Mouse (Mus musculus): ENCODE measurements around the gene Ccdc117. TPM values are rescaled to one million over a fixed set of nuclear protein-coding genes. Genes with fewer than 3 reads are reported as not detected.
"Not testable (repeated sequence)": the region's sequence is repeated elsewhere in the genome, so short reads cannot be mapped to it uniquely, and the experiment has no call there.

The Ccdc117 gene
- polyA plus RNA-seq, 1 experiment from 2014 or later: 13.3 TPM

DNA sequence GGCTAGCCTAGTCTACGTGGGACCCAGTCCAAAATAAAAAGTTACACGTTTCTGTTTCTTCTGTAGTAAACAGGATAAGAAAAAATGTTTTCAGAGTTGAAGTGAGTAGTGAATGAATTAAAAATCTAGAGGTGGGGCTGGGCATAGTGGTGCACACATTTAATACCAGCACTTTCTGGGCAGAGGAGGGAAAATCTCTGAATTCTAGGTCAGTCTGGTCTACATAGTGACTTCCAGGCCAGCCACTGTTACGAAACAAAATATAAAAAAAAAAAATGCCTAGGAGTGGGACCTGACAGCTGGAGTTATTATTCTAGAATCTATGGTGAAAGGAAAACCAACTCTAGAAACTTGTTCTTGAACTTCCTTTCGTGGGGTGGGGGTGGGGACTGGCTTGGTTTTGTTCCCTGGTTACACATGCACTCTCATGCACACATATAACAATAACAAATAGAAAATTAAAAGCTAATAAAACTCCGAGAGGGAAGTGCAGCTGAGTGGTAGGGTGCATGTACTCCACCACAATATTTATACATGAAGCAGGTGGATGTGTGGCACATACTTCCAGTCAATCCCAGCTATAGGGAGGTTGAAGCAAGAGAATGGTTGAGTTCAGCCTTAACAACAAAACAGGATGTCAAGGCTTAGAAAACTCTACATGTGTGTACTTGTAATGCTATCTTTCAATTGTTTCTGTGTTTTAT, 647 bp upstream of the Ccdc117 start:
- ATAC-seq (ENCODE audit: insufficient read depth, low FRiP score): 0 out of 2 replicates have a peak, but pooled peaks have one; percentile 2
- H3K9ac ChIP-seq (ENCODE audit: low read length): no peak overlapping the region; the same call in 1 of the 2 replicates

DNA sequence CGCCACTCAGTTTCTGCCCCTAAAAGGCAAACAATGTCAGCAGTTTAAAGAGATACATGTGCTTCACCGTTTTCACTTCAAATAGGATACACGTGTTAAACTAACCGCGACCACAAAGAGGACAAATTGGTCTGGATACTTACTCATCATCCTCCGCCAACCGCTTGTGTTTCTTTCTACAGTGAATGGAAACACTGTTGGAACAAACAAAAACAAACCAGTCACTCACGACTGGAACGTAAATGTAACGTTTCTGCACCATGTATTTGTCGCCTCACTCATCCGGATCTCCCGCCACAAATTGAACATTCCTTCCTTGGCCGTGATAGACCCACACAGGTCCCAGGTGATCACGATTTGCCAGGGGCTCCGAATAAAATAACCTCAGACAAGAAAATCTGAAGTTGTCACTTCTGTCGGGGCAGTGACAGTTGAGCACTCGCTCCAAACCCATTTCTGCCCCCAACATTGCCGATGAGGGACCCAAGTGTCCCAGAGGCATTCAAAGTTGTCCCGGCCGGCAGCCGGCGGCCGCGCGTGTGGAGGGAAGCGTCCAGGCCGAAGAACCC, 673 bp downstream of the Ccdc117 start:
- peak overlapping the region; percentile 90 for H3K4me3 ChIP-seq (replicated peaks; ENCODE audit: low read length)
- H3K27me3 ChIP-seq (ENCODE audit: control insufficient read depth, insufficient read depth, low read length): no peaks in the 10 kb centered on the region
- H3K36me3 ChIP-seq (ENCODE audit: control insufficient read depth, insufficient read depth, low read length): peaks cover 10% of the 10 kb centered on the region
- H3K27ac ChIP-seq (ENCODE audit: low read length): peak overlapping the region; percentile 63
- H3K9ac ChIP-seq (ENCODE audit: low read length): peak overlapping the region; percentile 96
- peak overlapping the region; percentile 80 for H3K4me2 ChIP-seq (ENCODE audit: low read depth, low read length)
- ATAC-seq (ENCODE audit: insufficient read depth, low FRiP score): no peak
- WGBS: under 1% methylated on average over 28 of the region's 28 CpGs
- H3K9me3 ChIP-seq (replicated peaks; ENCODE audit: control insufficient read depth, low read length): no peaks in the 10 kb centered on the region
- H3K4me1 ChIP-seq (ENCODE audit: control insufficient read depth, insufficient read depth, low read length): peaks cover 17% of the 10 kb centered on the region

More for the DNA sequence above, 647 bp upstream of the Ccdc117 start:
- H3K27me3 ChIP-seq (ENCODE audit: control insufficient read depth, insufficient read depth, low read length): no peaks in the 10 kb centered on the region
- peak overlapping the region; percentile 18; the same call in 1 of the 2 replicates for H3K27ac ChIP-seq (ENCODE audit: low read length)
- H3K4me3 ChIP-seq (replicated peaks; ENCODE audit: low read length): peak overlapping the region; percentile 90
- peaks cover 10% of the 10 kb centered on the region for H3K36me3 ChIP-seq (ENCODE audit: control insufficient read depth, insufficient read depth, low read length)
- H3K4me1 ChIP-seq (ENCODE audit: control insufficient read depth, insufficient read depth, low read length): peaks cover 17% of the 10 kb centered on the region
- H3K4me2 ChIP-seq (ENCODE audit: low read depth, low read length): peak overlapping the region; percentile 80
- WGBS: 46% methylated on average over 5 of the region's 5 CpGs
- no peaks in the 10 kb centered on the region for H3K9me3 ChIP-seq (replicated peaks; ENCODE audit: control insufficient read depth, low read length)

DNA sequence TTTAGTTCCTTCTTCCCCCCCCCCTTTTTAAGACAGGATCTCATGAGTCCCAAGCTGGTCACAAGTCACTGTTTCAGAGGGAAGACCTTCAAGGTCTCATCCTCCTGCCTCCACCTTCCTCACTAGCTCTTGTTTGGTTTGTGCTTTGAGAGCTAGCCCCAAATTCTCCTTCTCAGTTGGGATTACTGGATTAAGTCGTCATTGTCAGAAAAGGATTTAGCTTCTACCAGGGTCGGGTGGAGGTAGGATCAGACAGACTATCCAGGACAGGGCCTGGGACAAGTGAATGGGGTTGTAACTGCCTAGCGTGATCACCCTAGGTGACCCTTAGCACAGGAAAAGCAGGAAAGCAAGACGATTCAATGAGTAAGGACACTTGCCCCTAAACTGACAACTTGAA, 1.7 kb downstream of the Ccdc117 start:
- Histone ChIP-seq H3K27me3 (ENCODE audit: control insufficient read depth, insufficient read depth, low read length) (no peaks in the 10 kb centered on the region), H3K9me3 (replicated peaks; ENCODE audit: control insufficient read depth, low read length) (no peaks in the 10 kb centered on the region), H3K27ac (ENCODE audit: low read length) (no peak overlapping the region), H3K4me3 (replicated peaks; ENCODE audit: low read length) (peak overlapping the region; percentile 90), H3K4me2 (ENCODE audit: low read depth, low read length) (peak overlapping the region; percentile 80), H3K4me1 (ENCODE audit: control insufficient read depth, insufficient read depth, low read length) (peaks cover 17% of the 10 kb centered on the region), H3K36me3 (ENCODE audit: control insufficient read depth, insufficient read depth, low read length) (peaks cover 10% of the 10 kb centered on the region), H3K9ac (ENCODE audit: low read length) (no peak overlapping the region)
- 44% methylated on average over 4 of the region's 4 CpGs for WGBS
- ATAC-seq (ENCODE audit: insufficient read depth, low FRiP score): no peak

DNA sequence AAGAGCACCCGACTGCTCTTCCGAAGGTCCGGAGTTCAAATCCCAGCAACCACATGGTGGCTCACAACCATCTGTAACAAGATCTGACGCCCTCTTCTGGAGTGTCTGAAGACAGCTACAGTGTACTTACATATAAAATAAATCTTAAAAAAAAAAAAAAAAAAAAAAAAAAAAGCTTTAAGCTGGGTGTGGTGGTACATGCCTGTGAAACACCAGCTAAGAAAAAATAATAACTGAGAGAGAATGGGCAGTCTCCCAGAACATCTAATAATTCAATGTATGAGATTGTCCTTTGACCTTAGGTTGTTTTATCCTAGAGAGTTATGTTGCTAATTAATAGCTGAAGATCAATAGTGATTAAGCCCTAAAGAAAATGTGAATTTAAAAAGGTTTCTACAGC, 4.5 kb downstream of the Ccdc117 start:
- H3K36me3 ChIP-seq (ENCODE audit: control insufficient read depth, insufficient read depth, low read length): peaks cover 20% of the 10 kb centered on the region
- not testable (repeated sequence) for H3K9ac ChIP-seq (ENCODE audit: low read length); H3K4me3 ChIP-seq (replicated peaks; ENCODE audit: low read length); ATAC-seq (ENCODE audit: insufficient read depth, low FRiP score); H3K27ac ChIP-seq (ENCODE audit: low read length); H3K4me2 ChIP-seq (ENCODE audit: low read depth, low read length); H3K9me3 ChIP-seq (replicated peaks; ENCODE audit: control insufficient read depth, low read length); H3K27me3 ChIP-seq (ENCODE audit: control insufficient read depth, insufficient read depth, low read length)
- WGBS: 77% methylated on average over 4 of the region's 4 CpGs
- peaks cover 16% of the 10 kb centered on the region for H3K4me1 ChIP-seq (ENCODE audit: control insufficient read depth, insufficient read depth, low read length)

DNA sequence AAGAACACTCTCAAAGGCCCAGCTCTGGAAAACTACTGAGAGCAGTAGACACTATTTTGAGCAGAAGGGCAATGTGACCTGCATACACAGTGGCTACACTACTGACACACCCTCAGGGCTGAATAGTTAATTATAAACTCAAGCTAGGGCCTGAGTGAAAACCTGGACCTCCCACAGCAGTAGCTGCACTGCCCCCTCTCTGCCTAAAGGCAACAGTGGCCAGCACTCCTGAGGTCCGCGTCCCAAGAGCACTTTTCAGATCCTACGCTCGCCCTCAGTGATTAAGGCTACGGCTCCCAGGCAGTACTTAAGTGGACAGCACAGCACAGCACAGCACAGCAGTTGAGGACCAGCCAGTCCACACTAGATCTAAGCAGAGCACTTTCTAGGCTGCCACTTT, 8.9 kb downstream of the Ccdc117 start:
- Histone ChIP-seq H3K4me3 (replicated peaks; ENCODE audit: low read length) (no peak overlapping the region), H3K27me3 (ENCODE audit: control insufficient read depth, insufficient read depth, low read length) (no peaks in the 10 kb centered on the region), H3K36me3 (ENCODE audit: control insufficient read depth, insufficient read depth, low read length) (peaks cover 21% of the 10 kb centered on the region), H3K4me2 (ENCODE audit: low read depth, low read length) (no peak overlapping the region), H3K9ac (ENCODE audit: low read length) (no peak overlapping the region), H3K4me1 (ENCODE audit: control insufficient read depth, insufficient read depth, low read length) (no peaks in the 10 kb centered on the region), H3K9me3 (replicated peaks; ENCODE audit: control insufficient read depth, low read length) (no peaks in the 10 kb centered on the region), H3K27ac (ENCODE audit: low read length) (no peak overlapping the region)
- 74% methylated on average over 5 of the region's 5 CpGs for WGBS
- ATAC-seq (ENCODE audit: insufficient read depth, low FRiP score): peak; percentile 64; the same call in 1 of the 2 replicates

DNA sequence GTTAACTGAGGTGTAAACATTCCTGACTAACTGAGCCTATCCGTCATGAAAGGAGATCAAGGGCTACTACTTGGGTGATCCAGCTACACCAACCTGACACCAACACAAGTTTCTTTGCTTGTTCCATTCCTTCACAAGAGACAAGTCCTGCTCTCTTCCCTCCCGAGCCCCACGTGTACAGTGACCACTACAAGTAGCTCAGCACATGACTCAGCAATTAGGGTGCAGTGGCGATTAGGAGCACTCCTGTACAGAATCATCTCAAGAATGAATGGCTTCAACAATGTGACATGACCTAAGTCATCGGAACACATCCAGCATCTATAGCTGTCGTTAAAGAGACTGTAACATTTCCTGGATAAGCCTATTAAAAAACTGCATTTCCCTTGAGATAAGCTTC, 11.3 kb downstream of the Ccdc117 start:
- Histone ChIP-seq H3K4me2 (ENCODE audit: low read depth, low read length) (no peak overlapping the region), H3K36me3 (ENCODE audit: control insufficient read depth, insufficient read depth, low read length) (peaks cover 26% of the 10 kb centered on the region), H3K4me3 (replicated peaks; ENCODE audit: low read length) (no peak overlapping the region), H3K9ac (ENCODE audit: low read length) (no peak overlapping the region), H3K4me1 (ENCODE audit: control insufficient read depth, insufficient read depth, low read length) (no peaks in the 10 kb centered on the region), H3K27me3 (ENCODE audit: control insufficient read depth, insufficient read depth, low read length) (no peaks in the 10 kb centered on the region), H3K27ac (ENCODE audit: low read length) (no peak overlapping the region), H3K9me3 (replicated peaks; ENCODE audit: control insufficient read depth, low read length) (no peaks in the 10 kb centered on the region)
- ATAC-seq (ENCODE audit: insufficient read depth, low FRiP score): no peak
- WGBS: 68% methylated on average over 6 of the region's 6 CpGs

DNA sequence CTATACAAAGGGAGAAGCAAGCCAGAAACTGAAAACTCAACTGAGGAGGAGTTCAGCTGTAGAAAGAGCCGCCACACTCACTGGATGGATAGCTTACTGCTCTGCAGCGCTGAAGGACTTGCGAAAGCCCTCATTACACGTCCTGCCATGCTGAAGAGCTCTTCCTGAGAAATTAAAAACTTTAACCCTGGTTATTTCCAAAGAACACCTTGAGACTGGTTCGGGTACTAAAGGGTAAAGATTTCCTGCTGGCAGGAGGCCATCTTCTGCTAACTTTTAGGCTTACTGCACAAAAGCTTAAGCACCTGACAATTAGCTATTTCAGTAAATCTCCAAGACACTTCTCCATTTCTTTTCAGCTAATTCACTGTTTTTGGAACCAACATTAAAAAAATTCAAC, 11.8 kb downstream of the Ccdc117 start:
- no peak for ATAC-seq (ENCODE audit: insufficient read depth, low FRiP score)
- WGBS: 70% methylated on average over 5 of the region's 5 CpGs
- H3K4me3 ChIP-seq (replicated peaks; ENCODE audit: low read length): no peak overlapping the region
- no peaks in the 10 kb centered on the region for H3K9me3 ChIP-seq (replicated peaks; ENCODE audit: control insufficient read depth, low read length)
- H3K4me1 ChIP-seq (ENCODE audit: control insufficient read depth, insufficient read depth, low read length): no peaks in the 10 kb centered on the region
- no peak overlapping the region for H3K9ac ChIP-seq (ENCODE audit: low read length)
- H3K27me3 ChIP-seq (ENCODE audit: control insufficient read depth, insufficient read depth, low read length): no peaks in the 10 kb centered on the region
- no peak overlapping the region for H3K27ac ChIP-seq (ENCODE audit: low read length)
- H3K4me2 ChIP-seq (ENCODE audit: low read depth, low read length): no peak overlapping the region
- H3K36me3 ChIP-seq (ENCODE audit: control insufficient read depth, insufficient read depth, low read length): peaks cover 30% of the 10 kb centered on the region

DNA sequence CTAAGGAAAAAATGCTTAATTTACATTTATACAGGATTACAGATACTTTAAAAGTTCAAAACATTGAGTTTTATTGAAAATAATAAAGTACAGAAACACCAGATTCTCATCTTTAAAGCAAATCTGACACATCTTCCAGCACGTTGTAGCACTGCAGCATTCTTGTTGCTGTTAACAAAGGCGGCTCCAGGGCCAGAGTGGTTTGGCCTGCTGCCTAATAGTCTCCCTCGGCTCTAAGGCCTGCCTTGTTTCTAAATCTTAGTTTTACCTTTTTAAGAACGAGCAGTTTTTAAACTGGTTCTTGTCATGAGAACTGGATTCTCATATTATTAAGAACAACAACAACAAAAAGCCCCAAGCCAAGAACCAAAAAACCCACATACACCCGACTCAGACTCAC, 13.1 kb downstream of the Ccdc117 start:
- H3K36me3 ChIP-seq (ENCODE audit: control insufficient read depth, insufficient read depth, low read length): peaks cover 40% of the 10 kb centered on the region
- H3K4me2 ChIP-seq (ENCODE audit: low read depth, low read length): no peak overlapping the region
- WGBS: 46% methylated on average over 5 of the region's 5 CpGs

DNA sequence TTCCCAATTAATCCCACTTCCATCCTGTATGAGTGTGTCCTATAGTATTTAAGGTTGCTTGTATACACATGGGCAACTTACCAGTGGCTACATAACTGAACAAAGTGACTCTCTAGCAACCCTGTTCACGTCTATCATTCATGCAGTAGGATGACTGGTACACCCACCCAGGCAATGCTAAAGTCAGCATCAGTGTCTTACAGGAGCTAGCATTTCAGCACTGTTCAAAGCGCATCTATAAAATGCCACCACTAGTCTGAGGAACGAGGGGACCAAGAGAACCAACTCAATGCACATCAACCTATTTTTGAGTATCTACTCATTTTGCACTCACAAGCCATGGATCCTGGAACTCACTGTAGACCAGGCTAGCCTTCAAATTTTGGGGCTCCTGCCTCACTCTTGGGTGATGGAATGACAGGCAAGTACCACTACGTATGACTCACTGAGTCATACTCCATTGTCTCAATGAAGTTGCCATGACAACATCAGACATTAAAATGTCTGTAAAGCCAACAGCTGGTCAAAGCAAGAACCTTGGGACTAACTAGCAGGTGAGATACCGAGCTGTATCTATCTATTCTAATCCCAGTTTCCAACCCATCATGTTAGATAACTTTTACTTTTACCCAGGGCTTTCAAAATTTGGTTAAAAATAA, 14.0 kb downstream of the Ccdc117 start:
- 73% methylated on average over 5 of the region's 5 CpGs for WGBS

More for the DNA sequence above, 13.1 kb downstream of the Ccdc117 start:
- Histone ChIP-seq H3K9ac (ENCODE audit: low read length) (no peak overlapping the region), H3K9me3 (replicated peaks; ENCODE audit: control insufficient read depth, low read length) (no peaks in the 10 kb centered on the region), H3K4me1 (ENCODE audit: control insufficient read depth, insufficient read depth, low read length) (0 out of 2 replicates have a peak, but pooled peaks cover 3% of the 10 kb centered on the region), H3K27me3 (ENCODE audit: control insufficient read depth, insufficient read depth, low read length) (no peaks in the 10 kb centered on the region), H3K4me3 (replicated peaks; ENCODE audit: low read length) (no peak overlapping the region), H3K27ac (ENCODE audit: low read length) (no peak overlapping the region)
- ATAC-seq (ENCODE audit: insufficient read depth, low FRiP score): no peak

More for the DNA sequence above, 14.0 kb downstream of the Ccdc117 start:
- H3K36me3 ChIP-seq (ENCODE audit: control insufficient read depth, insufficient read depth, low read length): peaks cover 41% of the 10 kb centered on the region
- H3K4me1 ChIP-seq (ENCODE audit: control insufficient read depth, insufficient read depth, low read length): peaks cover 10% of the 10 kb centered on the region; the same call in 1 of the 2 replicates
- no peak for ATAC-seq (ENCODE audit: insufficient read depth, low FRiP score)
- H3K4me2 ChIP-seq (ENCODE audit: low read depth, low read length): no peak overlapping the region
- H3K9ac ChIP-seq (ENCODE audit: low read length): no peak overlapping the region
- no peak overlapping the region for H3K4me3 ChIP-seq (replicated peaks; ENCODE audit: low read length)
- no peaks in the 10 kb centered on the region for H3K27me3 ChIP-seq (ENCODE audit: control insufficient read depth, insufficient read depth, low read length)
- H3K27ac ChIP-seq (ENCODE audit: low read length): no peak overlapping the region
- no peaks in the 10 kb centered on the region for H3K9me3 ChIP-seq (replicated peaks; ENCODE audit: control insufficient read depth, low read length)

Data from stomach, embryonic 16.5 days (tissue).